In genomic region chr1:85592526-85592925, GRCm38 (mm10) we compare ENCODE assay signal across 31 mouse cellular contexts. TPM values are rescaled to one million over a fixed set of nuclear protein-coding genes. Genes with fewer than 3 reads are reported as not detected.
"Had no signal": no experiment of that assay in that cellular context is flagged by ENCODE, and none has a peak within 500 bp of the region (broad histone marks: within the 10 kb centered on the region; RNA-seq: fewer than 3 reads in every experiment).

No protein-coding gene starts in this region.

RNA-seq across cellular contexts. Expression of gene Sp140, which starts 7.7 kb away (rescaled TPM):
- polyA plus RNA-seq: erythroblast, embryonic 14.5 days had no signal

RNA-seq across cellular contexts. Expression of gene G530012D18Rik, which starts 17.1 kb away (rescaled TPM):
- total RNA-seq: common myeloid progenitor, adult 5-6 weeks; forebrain, postnatal 0 days; gastrocnemius, adult 18-20 months; gastrocnemius, adult 2 months; gastrocnemius, adult 8-10 months; gastrocnemius, postnatal 10 days; gastrocnemius, postnatal 14 days; gastrocnemius, postnatal 25 days; gastrocnemius, postnatal 36 days; gastrocnemius, postnatal 4 days; granulocyte monocyte progenitor cell, adult 5-6 weeks; heart, adult 18-20 months; heart, adult 2 months; heart, adult 8-10 months had no signal
- polyA plus RNA-seq: cortical plate, adult 2 months; embryonic facial prominence, embryonic 10.5 days; embryonic facial prominence, embryonic 11.5 days; embryonic facial prominence, embryonic 12.5 days; embryonic facial prominence, embryonic 13.5 days; embryonic facial prominence, embryonic 14.5 days; embryonic facial prominence, embryonic 15.5 days; erythroblast, embryonic 14.5 days; forebrain, embryonic 10.5 days; forebrain, embryonic 11.5 days; forebrain, embryonic 12.5 days; forebrain, embryonic 13.5 days; forebrain, embryonic 14.5 days; forebrain, embryonic 15.5 days; forebrain, embryonic 16.5 days; forebrain, postnatal 0 days; frontal cortex, adult 2 months; gonadal fat pad, adult 2 months; heart, adult 2 months had no signal

RNA-seq across cellular contexts. Expression of gene Sp100, which starts 57.3 kb away (rescaled TPM):
- polyA plus RNA-seq: forebrain, embryonic 16.5 days had no signal
